Mouse (Mus musculus) embryonic fibroblast, embryonic 13.5 days (primary cell): ENCODE results near the gene Gm28230. TPM values are rescaled to one million over a fixed set of nuclear protein-coding genes. Genes with fewer than 3 reads are reported as not detected.

Experiments used
- H3K27ac ChIP-seq: 2 replicates; pipeline ENCODE4 v1.5.1; 2012; ENCODE audit warnings: low read length, control low read depth, inconsistent platforms; ENCODE audit not compliant: insufficient read depth
- H3K4me1 ChIP-seq: 2 replicates; pipeline ENCODE4 v1.6.1; 2011; ENCODE audit warnings: low read length; ENCODE audit not compliant: control insufficient read depth, insufficient read depth
- H3K4me3 ChIP-seq: 2 replicates; pipeline ENCODE4 v1.5.1; 2011; ENCODE audit warnings: mild to moderate bottlenecking, control low read depth, low read length; ENCODE audit not compliant: insufficient read depth
- CTCF ChIP-seq: IDR thresholded peaks from 2 replicates; pipeline ENCODE4 v1.5.1; 2011; ENCODE audit warnings: mild to moderate bottlenecking, control low read depth, low read length, moderate library complexity, borderline replicate concordance; ENCODE audit not compliant: insufficient read depth
- POLR2A ChIP-seq: IDR thresholded peaks from 2 replicates; pipeline ENCODE4 v1.6.1; 2011; ENCODE audit warnings: low read depth, mild to moderate bottlenecking, control low read depth, low read length, moderate library complexity
- polyA plus RNA-seq: library from polyadenylated mRNA; stranded (reverse); fragments of >200 nt; gene quantifications from 2 replicates; pipeline ENCODE4 v1.2.4, GENCODE M21; 2011; ENCODE audit warnings: low read depth; ENCODE audit not compliant: missing spikeins, insufficient read length

Gene Gm28230
- polyA plus RNA-seq, 1 experiment: 1.4 TPM

- no peak for TF ChIP-seq POLR2A
- TF ChIP-seq CTCF: no peak
- Histone ChIP-seq H3K4me1 (peaks cover 7% of the 10 kb centered on the region; the same call in 1 of the 2 replicates), H3K27ac (no peak overlapping the region), H3K4me3 (no peak overlapping the region)
Measured at GRCm38 (mm10) chr2:74747661-74748141, 21.2 kb downstream of the Gm28230 start.

- no peak for TF ChIP-seq POLR2A
- no peak for TF ChIP-seq CTCF
- no peak overlapping the region for H3K4me3 ChIP-seq
- H3K27ac ChIP-seq: no peak overlapping the region
- peaks cover 7% of the 10 kb centered on the region; the same call in 1 of the 2 replicates for H3K4me1 ChIP-seq
Measured at GRCm38 (mm10) chr2:74748436-74748995, 22.0 kb downstream of the Gm28230 start.

- H3K27ac ChIP-seq: no peak overlapping the region
- H3K4me1 ChIP-seq: peaks cover 7% of the 10 kb centered on the region; the same call in 1 of the 2 replicates
- H3K4me3 ChIP-seq: 0 out of 2 replicates have a peak overlapping the region, but pooled peaks have one; percentile 2
- TF ChIP-seq POLR2A (no peak), CTCF (no peak)
Measured at GRCm38 (mm10) chr2:74749337-74750121, 23.0 kb downstream of the Gm28230 start.

DNA sequence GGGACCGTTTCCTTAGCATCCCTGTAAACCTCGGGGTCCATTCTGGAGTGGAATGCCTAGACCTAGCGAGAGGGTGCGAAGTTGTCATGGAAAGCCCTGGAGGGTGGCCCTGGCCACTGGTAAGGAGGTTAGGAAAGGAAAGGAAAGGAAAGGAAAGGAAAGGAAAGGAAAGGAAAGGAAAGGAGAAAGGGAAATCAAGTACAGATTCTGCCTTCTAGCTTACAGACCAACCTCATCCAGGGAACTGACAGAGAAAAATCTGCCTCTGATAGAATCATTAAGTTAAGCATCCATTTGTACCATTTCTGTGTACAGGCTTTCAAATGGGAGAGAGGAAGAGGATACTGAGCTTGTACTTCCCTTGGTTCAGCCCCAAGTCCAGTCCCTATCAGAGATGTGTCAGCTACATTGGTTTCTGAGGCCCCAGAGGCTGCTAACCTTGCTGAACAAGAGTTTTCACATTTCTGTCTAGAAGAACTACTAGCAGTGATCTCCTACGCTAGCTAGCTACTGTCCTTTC is 24.3 kb downstream of the Gm28230 start:
- H3K27ac ChIP-seq: no peak overlapping the region
- no peak overlapping the region for H3K4me3 ChIP-seq
- TF ChIP-seq CTCF (no peak), POLR2A (no peak)
- H3K4me1 ChIP-seq: peaks cover 7% of the 10 kb centered on the region; the same call in 1 of the 2 replicates

DNA sequence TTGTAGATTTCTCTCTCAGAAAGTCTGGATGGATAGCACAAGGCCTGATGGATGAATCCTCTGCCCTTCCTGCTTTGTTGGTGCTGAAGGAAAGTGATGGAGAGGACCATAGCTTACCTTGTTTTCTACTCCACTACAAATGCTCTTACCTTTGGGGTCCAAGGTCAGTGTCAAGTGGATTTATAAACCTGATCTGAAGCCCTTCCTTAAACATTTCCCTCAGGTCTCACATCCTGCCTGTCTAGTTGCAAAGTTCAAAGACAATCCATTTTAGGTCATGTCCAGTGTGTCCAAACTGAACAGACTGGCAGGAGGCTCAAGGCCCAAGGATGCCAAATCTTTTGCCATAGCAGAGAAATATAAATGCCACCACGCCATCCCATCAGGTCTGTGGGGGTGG is 25.3 kb downstream of the Gm28230 start:
- peaks cover 7% of the 10 kb centered on the region; the same call in 1 of the 2 replicates for H3K4me1 ChIP-seq
- no peak overlapping the region for H3K27ac ChIP-seq

DNA sequence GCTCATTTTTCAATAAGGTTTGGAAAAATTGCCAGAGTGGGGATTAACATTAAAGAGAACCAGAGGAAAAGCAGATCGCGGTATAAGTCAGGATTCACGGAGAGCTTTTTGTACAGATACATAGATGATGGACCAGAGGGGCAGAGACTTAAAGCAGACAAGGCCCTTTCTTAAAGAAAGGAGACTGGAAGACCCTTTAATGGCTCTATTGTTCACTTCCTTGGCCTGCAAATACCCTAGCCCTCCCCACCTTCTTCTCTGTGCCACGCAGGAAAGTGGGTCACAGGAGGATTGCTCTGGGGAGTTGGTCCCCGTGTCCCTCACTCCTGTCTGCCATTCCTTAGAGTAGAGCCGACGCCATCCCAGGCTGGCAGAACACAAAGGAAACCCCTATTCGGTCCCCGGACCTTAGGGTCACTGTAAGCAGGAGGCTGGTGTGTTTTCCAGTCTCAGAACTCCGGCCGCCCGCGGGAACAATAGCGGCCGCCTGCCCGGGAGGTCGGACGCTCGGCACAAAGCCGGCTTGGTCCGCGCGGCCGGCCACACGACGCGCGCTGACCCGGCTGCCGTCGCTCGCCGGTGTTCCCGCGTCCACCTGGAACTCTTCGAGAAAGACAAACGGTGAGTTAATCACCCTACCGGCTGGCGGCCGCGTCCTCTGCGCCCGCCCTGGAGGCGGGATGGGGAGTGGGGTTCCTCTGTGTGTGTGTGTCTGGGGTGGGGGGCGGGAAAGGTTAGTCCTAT is 26.1 kb downstream of the Gm28230 start:
- H3K27ac ChIP-seq: no peak overlapping the region
- no peak overlapping the region for H3K4me3 ChIP-seq
- TF ChIP-seq CTCF (no peak), POLR2A (no peak)
- peaks cover 7% of the 10 kb centered on the region; the same call in 1 of the 2 replicates for H3K4me1 ChIP-seq

More for the DNA sequence above, 25.3 kb downstream of the Gm28230 start:
- no peak overlapping the region for H3K4me3 ChIP-seq
- TF ChIP-seq CTCF (no peak), POLR2A (no peak)

GRCm38 (mm10) chr2:74753175-74753523 is 26.6 kb downstream of the Gm28230 start:
- TF ChIP-seq CTCF: no peak
- no peak for TF ChIP-seq POLR2A
- no peak overlapping the region for H3K27ac ChIP-seq
- peaks cover 7% of the 10 kb centered on the region; the same call in 1 of the 2 replicates for H3K4me1 ChIP-seq
- no peak overlapping the region for H3K4me3 ChIP-seq

DNA sequence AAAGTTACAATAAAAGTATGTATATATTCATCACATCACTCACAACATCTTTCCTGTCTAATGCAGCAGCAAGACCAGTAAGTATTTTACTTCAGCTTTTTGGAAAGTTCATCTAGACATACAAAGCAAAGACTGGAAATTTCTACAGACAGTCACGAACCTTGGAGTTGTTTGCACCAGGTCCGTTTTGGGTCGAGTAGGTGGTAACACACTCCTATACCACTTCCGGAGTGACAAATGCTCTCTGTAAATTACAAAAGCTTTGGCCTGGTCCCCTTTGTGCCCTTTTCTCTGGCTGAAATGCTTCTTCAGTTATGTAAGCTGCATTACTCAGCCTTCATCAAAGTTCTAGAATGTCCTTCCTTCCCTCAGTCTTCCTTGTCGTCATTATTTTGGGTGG is 27.2 kb downstream of the Gm28230 start:
- TF ChIP-seq POLR2A: no peak
- TF ChIP-seq CTCF: no peak
- no peak overlapping the region for H3K4me3 ChIP-seq
- peaks cover 7% of the 10 kb centered on the region; the same call in 1 of the 2 replicates for H3K4me1 ChIP-seq
- no peak overlapping the region for H3K27ac ChIP-seq

- Histone ChIP-seq H3K4me3 (no peak overlapping the region), H3K4me1 (no peaks in the 10 kb centered on the region; the same call in 1 of the 2 replicates), H3K27ac (no peak overlapping the region)
- TF ChIP-seq POLR2A (no peak), CTCF (no peak)
Measured at GRCm38 (mm10) chr2:74760146-74760545, 33.6 kb downstream of the Gm28230 start.

GRCm38 (mm10) chr2:74761941-74762340 is 35.4 kb downstream of the Gm28230 start:
- Histone ChIP-seq H3K27ac (no peak overlapping the region), H3K4me1 (no peaks in the 10 kb centered on the region; the same call in 1 of the 2 replicates), H3K4me3 (no peak overlapping the region)
- TF ChIP-seq POLR2A: no peak
- TF ChIP-seq CTCF: no peak
